Mouse (Mus musculus) thymus, postnatal 36 days (tissue): ENCODE data around the gene Tspan18.
A peak's percentile ranks its signal among the peaks of the same experiment; 100 is the strongest.

Experiments used
- DNase-seq, 2 experiments: peaks; one replicate each; pipeline ENCODE4 v3.0.0; 2022; ENCODE audit warnings: mixed read lengths in 2 of 2

Tspan18 gene

DNA sequence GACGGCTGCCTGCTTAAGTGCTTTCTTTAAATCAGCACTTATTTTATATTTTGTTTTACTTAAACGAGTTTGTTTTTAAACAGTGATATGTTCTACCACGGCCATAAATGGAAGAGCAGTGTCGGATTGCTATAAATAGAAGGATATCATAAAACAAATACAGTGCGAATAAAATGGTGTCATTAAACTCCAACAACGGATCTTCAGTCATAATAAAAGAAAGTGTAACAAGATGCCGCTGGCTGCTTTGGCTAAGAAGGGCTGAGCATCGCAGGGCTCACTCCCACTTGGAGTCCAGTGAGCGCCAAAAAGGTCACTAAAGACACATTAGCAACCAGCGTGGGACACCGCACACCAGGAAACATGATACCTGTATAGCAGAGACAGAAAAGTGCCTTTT lies 1.7 kb upstream of the Tspan18 start:
- DNase-seq: no peak

GRCm38 (mm10) chr2:93333241-93333816 lies 976 bp downstream of the Tspan18 start:
- peak; percentile 59 to 61 for DNase-seq

DNA sequence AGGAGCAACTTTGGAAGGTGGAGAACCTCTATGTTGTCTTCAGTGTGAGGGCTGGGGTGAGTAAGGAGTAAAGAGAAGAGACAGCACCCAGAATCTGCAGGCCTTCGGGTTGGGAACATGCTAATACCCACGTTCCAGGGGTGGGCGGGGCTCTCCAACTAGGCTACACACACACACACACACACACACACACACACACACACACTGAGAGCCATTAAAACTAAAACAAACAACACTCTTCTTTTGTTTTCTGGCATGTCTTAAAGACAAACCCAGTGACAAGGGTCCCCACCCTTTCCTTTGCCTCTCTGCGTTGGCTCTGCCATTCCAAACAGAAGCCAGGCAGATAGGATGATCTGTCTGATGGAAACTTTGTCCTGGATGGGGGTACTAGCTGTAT lies 2.0 kb downstream of the Tspan18 start:
- DNase-seq: no peak

DNA sequence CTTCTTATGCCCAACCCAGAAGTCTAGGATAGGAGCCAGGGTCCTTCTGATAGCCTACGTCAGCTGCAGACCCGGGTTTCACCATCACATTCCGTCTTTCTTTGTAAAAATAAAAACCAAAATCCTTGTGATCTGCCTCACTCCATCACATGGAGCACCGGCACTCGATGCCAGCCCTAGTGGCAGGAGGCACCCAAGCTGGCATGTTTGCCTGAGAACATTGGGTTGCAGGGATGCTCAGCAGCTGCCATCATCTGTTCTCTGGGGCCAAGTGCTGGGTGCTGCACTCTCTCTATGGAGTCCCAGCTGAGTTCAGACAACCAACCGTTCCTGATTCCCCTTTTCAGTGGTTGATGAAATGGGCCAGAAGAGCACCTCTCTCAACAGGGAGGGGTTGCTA lies 3.2 kb downstream of the Tspan18 start:
- no peak for DNase-seq

DNA sequence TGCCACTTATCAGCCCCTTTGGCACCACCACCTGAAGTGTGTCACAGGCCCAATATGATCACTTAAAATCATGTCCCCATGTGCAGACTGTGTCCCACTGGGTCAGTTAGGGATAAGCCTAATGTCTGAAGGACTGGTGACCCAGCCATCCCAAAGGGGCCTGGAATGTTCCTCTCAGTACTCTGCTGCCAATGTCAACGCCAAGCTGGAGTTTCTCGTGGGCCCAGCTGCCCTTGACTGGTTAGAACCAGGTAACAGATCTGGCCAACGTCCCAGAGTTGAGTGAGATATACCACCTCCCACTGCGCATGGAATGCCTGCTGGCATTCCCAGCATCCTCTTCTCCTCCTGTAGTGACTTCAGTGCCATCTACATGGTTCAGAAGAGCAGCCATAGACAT lies 5.2 kb downstream of the Tspan18 start:
- no peak for DNase-seq

GRCm38 (mm10) chr2:93327915-93328555 lies 6.3 kb downstream of the Tspan18 start:
- no peak for DNase-seq

- DNase-seq: no peak
Observed at GRCm38 (mm10) chr2:93324681-93325080, 9.6 kb downstream of the Tspan18 start.

- DNase-seq: no peak
Observed at GRCm38 (mm10) chr2:93321946-93322345, 12.4 kb downstream of the Tspan18 start.

- no peak for DNase-seq
Observed at GRCm38 (mm10) chr2:93320267-93320666, 14.0 kb downstream of the Tspan18 start.

DNA sequence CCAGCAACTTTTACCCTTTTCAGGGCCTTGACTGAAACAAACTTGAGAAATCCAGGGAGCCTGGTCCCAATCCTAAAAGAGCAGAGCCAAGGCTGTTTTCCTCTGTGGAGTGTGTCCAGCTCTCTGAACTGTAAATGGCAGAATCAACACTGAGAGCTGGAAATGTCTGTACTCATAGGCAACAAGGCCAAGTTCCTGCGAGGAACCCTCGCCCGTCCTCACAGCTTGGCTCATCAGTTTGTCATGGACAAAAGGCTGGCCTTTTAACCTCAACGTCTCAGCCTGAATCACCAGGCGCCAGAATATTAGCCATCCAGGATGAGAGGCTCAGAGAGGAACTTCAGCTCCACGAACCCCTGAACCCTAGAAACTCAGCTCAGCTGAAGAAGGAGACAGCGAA lies 14.7 kb downstream of the Tspan18 start:
- DNase-seq: no peak

- no peak for DNase-seq
Observed at GRCm38 (mm10) chr2:93318781-93319349, 15.4 kb downstream of the Tspan18 start.

DNA sequence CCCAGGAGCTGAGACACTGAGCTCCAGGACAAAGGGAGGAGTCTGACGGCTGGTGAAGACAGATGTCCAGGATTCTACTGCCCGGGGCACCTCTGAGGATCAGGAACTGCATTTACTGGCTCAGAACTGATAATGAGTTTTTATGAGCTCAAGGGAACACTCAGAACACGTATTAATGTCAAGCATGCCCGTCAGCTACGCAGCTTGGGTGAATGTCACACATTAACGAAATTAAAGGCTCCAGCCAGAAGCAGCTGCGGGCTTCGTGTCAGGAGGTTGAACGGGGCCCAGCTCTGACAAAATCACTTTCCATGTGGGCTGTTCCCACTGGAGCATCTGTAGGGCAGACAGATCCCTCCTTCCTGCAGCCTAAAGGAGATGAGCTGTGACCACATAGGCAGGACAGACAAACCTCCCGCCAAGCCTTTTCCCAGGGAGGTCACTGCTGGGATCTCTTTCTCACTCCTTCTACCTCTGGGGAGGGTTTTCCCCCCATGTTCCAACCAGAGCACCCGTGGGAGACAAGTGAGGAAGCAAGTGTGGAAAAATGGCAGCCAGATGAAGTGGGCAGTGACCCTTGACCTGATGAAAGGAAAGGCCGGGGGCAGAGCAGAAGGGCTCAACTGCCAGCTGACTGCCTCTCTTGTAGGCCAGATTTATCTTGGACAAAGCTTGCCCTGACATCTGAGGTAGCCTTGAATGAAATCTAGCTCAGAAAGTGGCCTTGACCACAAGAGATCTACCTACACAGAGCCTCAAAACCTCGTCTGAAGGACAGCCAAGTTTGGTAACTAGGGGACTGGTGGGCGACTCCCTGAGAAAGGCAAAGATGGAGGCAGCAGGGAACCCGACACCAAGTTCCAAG lies 20.3 kb downstream of the Tspan18 start:
- DNase-seq: no peak

DNA sequence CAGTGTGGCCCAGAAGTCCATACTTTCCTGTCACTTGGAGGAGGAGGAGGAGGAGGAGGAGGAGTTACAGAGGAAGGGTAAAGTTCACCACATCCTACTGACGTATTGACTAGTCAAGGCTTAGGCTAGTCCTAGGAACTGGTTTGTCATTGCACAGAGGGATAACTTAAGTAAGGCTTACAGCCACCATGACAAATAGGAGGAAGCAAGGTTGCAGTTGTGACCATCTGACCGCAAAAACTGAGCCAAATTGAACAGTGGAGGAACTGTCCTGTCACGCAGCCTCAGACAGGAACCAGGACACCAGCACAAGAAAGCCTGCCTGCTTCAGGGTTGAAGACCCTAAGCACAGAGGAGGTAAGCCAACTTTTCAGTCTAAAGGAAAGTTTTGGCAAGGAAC lies 21.8 kb downstream of the Tspan18 start:
- no peak for DNase-seq

GRCm38 (mm10) chr2:93309724-93310413 lies 24.4 kb downstream of the Tspan18 start:
- no peak for DNase-seq

DNA sequence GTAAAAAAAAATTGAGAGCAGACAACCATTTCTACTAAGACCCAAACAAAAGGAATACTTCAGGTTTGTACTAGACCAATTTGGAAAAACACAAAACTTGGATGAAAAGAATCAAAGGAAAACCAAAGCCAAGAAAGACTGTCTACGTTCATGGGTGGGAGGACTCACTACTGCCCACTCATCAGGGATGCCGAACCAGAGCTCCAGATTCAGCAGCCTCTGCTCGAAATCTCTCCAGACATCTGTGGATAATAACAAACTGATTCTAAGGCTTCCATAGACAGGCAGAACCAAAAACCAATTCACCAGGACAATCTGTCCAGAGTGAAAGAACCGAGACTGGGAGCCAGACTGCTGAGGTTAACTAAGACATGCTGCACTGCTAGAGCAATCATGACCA lies 27.4 kb downstream of the Tspan18 start:
- DNase-seq: no peak

GRCm38 (mm10) chr2:93304273-93304634 lies 30.1 kb downstream of the Tspan18 start:
- DNase-seq: no peak

DNA sequence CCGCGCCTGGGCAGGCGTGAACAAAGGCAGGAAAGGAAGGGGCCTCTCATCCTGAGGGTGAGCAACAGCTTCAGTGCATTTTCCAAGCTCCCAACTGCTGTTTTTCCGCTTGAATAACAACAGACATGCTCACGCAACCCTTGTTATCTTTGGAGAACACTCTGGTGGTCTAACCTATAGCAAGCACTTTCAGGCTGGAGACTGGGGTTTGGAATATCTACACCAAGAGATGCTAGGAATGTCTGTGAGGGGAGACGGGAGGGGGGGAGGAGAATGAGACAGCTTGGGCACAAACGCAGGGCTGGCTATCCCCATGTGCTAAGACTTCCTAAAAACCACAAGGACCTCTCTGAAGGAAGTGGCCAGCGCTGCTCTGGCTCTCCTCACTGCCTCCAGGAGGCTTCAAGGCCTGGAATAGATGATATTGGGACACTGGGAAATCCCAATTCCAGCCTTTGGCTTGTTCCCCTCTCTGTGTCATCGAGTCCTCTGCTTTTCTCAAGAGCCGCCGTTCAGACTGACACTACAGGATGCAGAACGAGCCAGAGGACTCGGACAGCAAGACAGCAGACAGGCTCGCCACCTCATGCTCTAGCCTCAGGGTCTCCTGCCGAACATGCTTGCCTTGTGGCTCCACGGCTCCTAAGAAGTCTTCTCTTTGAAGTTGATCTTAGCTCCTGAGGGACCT lies 30.6 kb downstream of the Tspan18 start:
- DNase-seq: no peak

DNA sequence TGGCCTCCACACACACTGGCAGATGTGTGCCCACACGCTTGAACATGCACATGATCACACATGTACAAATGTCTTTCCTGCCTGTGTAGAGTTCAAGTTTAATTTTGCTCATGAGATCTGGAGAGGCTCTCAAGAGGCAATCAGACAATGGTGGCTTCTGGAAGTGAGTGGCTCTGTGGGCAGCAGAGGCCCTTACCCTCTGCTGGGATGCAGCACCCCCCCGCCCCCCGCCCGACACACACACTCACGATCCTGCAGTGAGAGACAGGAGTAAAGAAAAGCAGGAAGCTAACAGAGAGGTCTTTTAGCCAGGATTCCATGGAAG lies 31.1 kb downstream of the Tspan18 start:
- DNase-seq: no peak

GRCm38 (mm10) chr2:93297656-93298055 lies 36.6 kb downstream of the Tspan18 start:
- no peak for DNase-seq

GRCm38 (mm10) chr2:93291186-93291926 lies 42.9 kb downstream of the Tspan18 start:
- DNase-seq: no peak

DNA sequence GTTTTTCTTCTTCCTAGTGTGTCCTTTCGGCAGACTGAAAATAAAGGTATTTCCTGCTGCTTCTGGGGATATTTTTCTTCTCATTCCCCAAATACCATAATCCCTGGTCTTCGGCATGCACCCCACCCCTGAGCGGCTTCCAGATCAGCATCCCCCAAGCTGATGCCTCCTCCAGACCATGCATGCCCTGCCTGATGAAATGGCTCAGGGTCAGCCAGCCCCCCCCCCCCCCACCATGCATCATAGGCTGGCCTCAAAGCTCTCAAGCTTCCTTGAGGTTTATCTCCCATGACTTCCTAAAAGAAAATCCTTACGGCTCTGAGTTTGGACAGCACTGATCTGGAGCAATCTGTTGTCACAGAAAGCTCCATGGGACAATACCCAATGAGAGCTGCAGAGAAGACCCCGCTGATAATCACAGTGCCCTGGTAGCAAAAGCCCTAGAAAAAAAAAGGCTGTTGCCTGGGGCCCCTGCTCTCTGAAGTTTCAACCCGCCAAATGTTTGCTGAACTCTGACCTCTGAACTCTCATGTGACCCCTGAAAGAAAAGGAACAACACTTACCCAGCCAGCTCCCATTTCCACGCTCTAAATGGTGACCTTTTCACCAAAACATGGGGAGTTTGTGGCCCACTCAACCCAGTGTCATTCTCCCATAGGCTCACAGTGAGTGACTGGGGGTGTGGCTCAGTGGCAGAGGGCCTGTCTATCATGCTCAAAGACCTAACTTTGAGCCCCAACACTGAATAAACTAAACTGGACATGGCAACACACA lies 43.8 kb downstream of the Tspan18 start:
- no peak for DNase-seq
